9 mouse cellular contexts compared by ENCODE assay signal in the genomic region with DNA sequence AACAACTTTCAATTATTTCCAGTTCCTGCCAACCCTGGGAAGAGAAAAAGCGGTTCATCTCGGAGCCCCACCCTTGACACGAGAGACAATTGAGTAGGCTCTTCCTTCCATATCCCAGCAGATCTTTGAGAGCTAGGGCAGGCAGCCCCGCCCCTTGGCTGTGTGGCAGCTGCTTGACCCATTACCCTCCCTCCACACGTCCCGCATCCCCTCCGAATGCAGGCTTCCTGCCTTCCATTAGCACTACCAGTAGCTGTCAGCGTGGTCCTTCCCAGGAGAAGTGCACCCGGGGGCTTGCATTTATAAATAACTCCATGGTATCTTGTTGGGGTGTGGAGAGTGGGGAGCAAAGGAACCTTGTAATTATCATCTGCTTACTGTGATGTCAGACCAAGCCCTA. TPM values are rescaled to one million over a fixed set of nuclear protein-coding genes. Genes with fewer than 3 reads are reported as not detected.
A peak's percentile ranks its signal among the peaks of the same experiment; 100 is the strongest.
DNase-seq lines count a peak whose midpoint lies in the region; ATAC-seq and TF ChIP-seq lines count a peak whose summit lies in the region.
"Had no signal": no experiment of that assay in that cellular context is flagged by ENCODE, and none has a peak within 500 bp of the region (broad histone marks: within the 10 kb centered on the region; RNA-seq: fewer than 3 reads in every experiment).

No protein-coding gene starts in this region.

- WGBS in hindbrain, postnatal 0 days = 23% methylated on average over 9 of the region's 9 CpGs

- no peaks in the 10 kb centered on the region; the same call in 1 of the 2 replicates for H3K4me1 ChIP-seq in hindbrain, postnatal 0 days (ENCODE audit: insufficient read depth, low read length)

- H3K4me2 ChIP-seq in hindbrain, postnatal 0 days (ENCODE audit: low read depth, low read length) = no peak overlapping the region

- no peaks in the 10 kb centered on the region for H3K9me3 ChIP-seq in hindbrain, postnatal 0 days (ENCODE audit: low read length)

- H3K27ac ChIP-seq in hindbrain, postnatal 0 days = no peak overlapping the region
- H3K27ac ChIP-seq: liver, embryonic 14.5 days had no signal

- H3K9ac ChIP-seq in hindbrain, postnatal 0 days (replicated peaks; ENCODE audit: low read length) = no peak overlapping the region
- H3K9ac ChIP-seq: liver, embryonic 14.5 days had no signal

- ATAC-seq in hindbrain, postnatal 0 days = no peak

- no peak overlapping the region for H3K4me3 ChIP-seq in hindbrain, postnatal 0 days (ENCODE audit: low read length)

- no peaks in the 10 kb centered on the region for H3K36me3 ChIP-seq in hindbrain, postnatal 0 days (ENCODE audit: insufficient read depth, low read length)

- no peaks in the 10 kb centered on the region for H3K27me3 ChIP-seq in hindbrain, postnatal 0 days (ENCODE audit: insufficient read depth, low read length)

- peak; percentile 26 for DNase-seq in gastrocnemius, postnatal 10 days
- DNase-seq in gastrocnemius, adult 8-10 months (ENCODE audit: low spot score in 2 of 2) = no peak
- DNase-seq in embryo, embryonic 11 days = peak; percentile 76
- DNase-seq in hindbrain, postnatal 0 days (ENCODE audit: low spot score) = peak; percentile 22
- peak; percentile 33 for DNase-seq in lung, postnatal 14 days
- no peak for DNase-seq in spleen, postnatal 14 days (ENCODE audit: low spot score in 2 of 2)
- DNase-seq in cerebellum, postnatal 36 days = no peak
- DNase-seq in thymus, postnatal 0 days (ENCODE audit: low spot score) = no peak

- TF ChIP-seq CTCF in hindbrain, postnatal 0 days (IDR thresholded peaks at IDR 0.05; ENCODE audit: low read depth) = no peak

RNA-seq across cellular contexts. Expression of gene Pcbp3, which starts 2.3 kb away (rescaled TPM):
- total RNA-seq in gastrocnemius, postnatal 10 days (2021) = 1 to 10 TPM; 4.6 to 8.0 TPM
- 1 to 10 TPM; 1.3 to 3.6 (median 1.7) TPM for total RNA-seq in gastrocnemius, adult 8-10 months (2022)
- 57.0 and 59.0 TPM in 2 replicates for total RNA-seq in hindbrain, postnatal 0 days (2014; rRNA removed)
- polyA plus RNA-seq in hindbrain, postnatal 0 days (2015; fragmentation: Nextera tagmentation; extraction: Ambion mirVana) = 92.9 and 95.6 TPM in 2 replicates
- polyA plus RNA-seq in thymus, postnatal 0 days (2015; fragmentation: Nextera tagmentation; extraction: Ambion mirVana) = 10.3 and 10.5 TPM in 2 replicates

Comparison
In these comparisons a context has a peak if more than half of its experiments do, and no peak if none do; other contexts are left out.
1. DNase-seq: peak in gastrocnemius, postnatal 10 days (single experiment), embryo, embryonic 11 days (single experiment), hindbrain, postnatal 0 days (single experiment) and lung, postnatal 14 days (single experiment); none in gastrocnemius, adult 8-10 months (0 of 2), spleen, postnatal 14 days (0 of 2), cerebellum, postnatal 36 days (0 of 2) and thymus, postnatal 0 days (single experiment).